Mouse (Mus musculus): Measurements from ENCODE around the gene Ankrd12. TPM values are rescaled to one million over a fixed set of nuclear protein-coding genes. Genes with fewer than 3 reads are reported as not detected.

Gene Ankrd12
- 83.5 and 90.8 TPM in 2 replicates for polyA plus RNA-seq (2021; fragmentation: Nextera tagmentation)
- long read RNA-seq, experiment 1, transcript Ankrd12-208 (8 exons, 1,513 nt): major isoform, 5 of 123 reads
- long read RNA-seq, experiment 1, partial matches to known transcripts: 73 of 123 reads
- long read RNA-seq, experiment 1, other reads (novel, unspliced or antisense): 41 of 123 reads
- long read RNA-seq, experiment 2, transcript Ankrd12-208 (8 exons, 1,513 nt): major isoform, 35 of 365 reads
- long read RNA-seq, experiment 2, partial matches to known transcripts: 261 of 365 reads
- long read RNA-seq, experiment 2, other reads (novel, unspliced or antisense): 66 of 365 reads

GRCm38 (mm10) chr17:66076934-66077333 lies at the start of gene Ankrd12:
Gene Ankrd12, minus strand, starts transcription at chr17:66077089.

GRCm38 (mm10) chr17:66123066-66123815 lies 46.4 kb upstream of the Ankrd12 start, which contains the start of gene Ddx11:
Gene Ddx11, plus strand, starts transcription at chr17:66123520.

GRCm38 (mm10) chr17:66111402-66111959 lies 34.6 kb upstream of the Ankrd12 start, which contains the start of gene Washc1:
Gene Washc1, plus strand, starts transcription at chr17:66111545.

GRCm38 (mm10) chr17:66101380-66102330 lies 24.8 kb upstream of the Ankrd12 start, which contains the start of gene Ndufv2:
Gene Ndufv2, minus strand, starts transcription at chr17:66101559.

GRCm38 (mm10) chr17:65950622-65951404 lies 126.1 kb downstream of the Ankrd12 start, which contains the start of gene Twsg1:
Gene Twsg1, minus strand, starts transcription at chr17:65951226.

Other genes starting within 250 kb of the Ankrd12 start
- 75.8 and 81.0 TPM in 2 replicates for gene Ralbp1, start 191.3 kb downstream of the Ankrd12 start, polyA plus RNA-seq (2021; fragmentation: Nextera tagmentation)
- 10.2 and 11.1 TPM in 2 replicates for gene Twsg1, start 125.9 kb downstream of the Ankrd12 start, polyA plus RNA-seq (2021; fragmentation: Nextera tagmentation)
- gene Ndufv2, start 24.5 kb upstream of the Ankrd12 start, polyA plus RNA-seq (2021; fragmentation: Nextera tagmentation): 434 and 479 TPM in 2 replicates
- gene Washc1, start 34.5 kb upstream of the Ankrd12 start, polyA plus RNA-seq (2021; fragmentation: Nextera tagmentation): 4.9 TPM in 2 replicates
- gene Ddx11, start 46.4 kb upstream of the Ankrd12 start, polyA plus RNA-seq (2021; fragmentation: Nextera tagmentation): 0.16 and 0.29 TPM in 2 replicates

Data from layer of hippocampus, adult 6 months (tissue).